Mouse (Mus musculus) lung, adult 2 months (tissue): Measurements from ENCODE around the gene Polr3gl. TPM values are rescaled to one million over a fixed set of nuclear protein-coding genes. Genes with fewer than 3 reads are reported as not detected.
A peak's percentile ranks its signal among the peaks of the same experiment; 100 is the strongest.

ENCODE experiments used
- DNase-seq: peaks from one replicate; pipeline ENCODE4 v3.0.0; 2022
- H3K4me1 ChIP-seq: fragments of 200-500 bp; 2 replicates; pipeline ENCODE4 v1.6.1; 2011; ENCODE audit warnings: low read length; ENCODE audit not compliant: control insufficient read depth, insufficient read depth
- H3K4me3 ChIP-seq: fragments of 200-500 bp; replicated peaks from 2 replicates; pipeline ENCODE3; 2011; ENCODE audit warnings: low read depth, mild to moderate bottlenecking, control low read depth, low read length; ENCODE audit errors: extremely low read depth
- CTCF ChIP-seq: fragments of 200-500 bp; IDR thresholded peaks from 2 replicates; pipeline ENCODE4 v1.5.1; 2011; ENCODE audit warnings: mild to moderate bottlenecking, low read length, control low read depth; ENCODE audit not compliant: insufficient read depth
- POLR2A ChIP-seq: fragments of 200-500 bp; IDR thresholded peaks from 2 replicates; pipeline ENCODE4 v1.6.1; 2011; ENCODE audit warnings: low read depth, mild to moderate bottlenecking, control low read depth, low read length, borderline replicate concordance; ENCODE audit errors: extremely low read depth
- WGBS: fragments of 180-500 bp; shearing (Covaris S2); methylation state at CpG from one replicate; pipeline ENCODE4 v1.1.7; 2018; 5-methylcytosine and 5-hydroxymethylcytosine counted together
- polyA plus RNA-seq: library from polyadenylated mRNA; depleted of rRNA; stranded (reverse); fragments of >200 nt; gene quantifications from 2 replicates; pipeline ENCODE4 v1.2.3, GENCODE M21; 2012

Gene Polr3gl
- polyA plus RNA-seq, 1 experiment: 21.3 TPM

- peak; percentile 84; the same call in 1 of the 2 replicates for TF ChIP-seq POLR2A
- no peak for TF ChIP-seq CTCF
- peak overlapping the region; percentile 94 for H3K4me3 ChIP-seq
- WGBS: 4% methylated on average over 12 of the region's 12 CpGs
- no peak for DNase-seq
- peaks cover 20% of the 10 kb centered on the region for H3K4me1 ChIP-seq
Observed at GRCm38 (mm10) chr3:96559398-96559910, 34.5 kb downstream of the Polr3gl start.

GRCm38 (mm10) chr3:96558668-96559196, 35.2 kb downstream of the Polr3gl start:
- H3K4me1 ChIP-seq: peaks cover 20% of the 10 kb centered on the region
- TF ChIP-seq POLR2A (peak; percentile 50; the same call in 1 of the 2 replicates), CTCF (no peak)
- DNase-seq: no peak
- H3K4me3 ChIP-seq: peak overlapping the region; percentile 94
- WGBS: 1% methylated on average over 10 of the region's 10 CpGs

GRCm38 (mm10) chr3:96558159-96558558, 35.8 kb downstream of the Polr3gl start:
- Histone ChIP-seq H3K4me1 (peaks cover 17% of the 10 kb centered on the region), H3K4me3 (peak overlapping the region; percentile 94)
- WGBS: 0% methylated on average over 17 of the region's 17 CpGs
- peak; percentile 65 for DNase-seq
- TF ChIP-seq POLR2A: peak; percentile 96
- TF ChIP-seq CTCF: no peak

GRCm38 (mm10) chr3:96557694-96558093, 36.3 kb downstream of the Polr3gl start, which contains the start of gene Txnip:
Gene Txnip, plus strand, starts transcription at chr3:96557957.
- peaks cover 17% of the 10 kb centered on the region for H3K4me1 ChIP-seq
- peak; percentile 100 for TF ChIP-seq POLR2A
- no peak for TF ChIP-seq CTCF
- peak; percentile 100 for DNase-seq
- WGBS: under 1% methylated on average over 26 of the region's 26 CpGs
- peak within 1 kb of the TSS; percentile 94 for H3K4me3 ChIP-seq

- Histone ChIP-seq H3K4me3 (peak overlapping the region; percentile 84), H3K4me1 (peaks cover 17% of the 10 kb centered on the region)
- no peak for DNase-seq
- WGBS: under 1% methylated on average over 22 of the region's 22 CpGs
- no peak for TF ChIP-seq CTCF
- TF ChIP-seq POLR2A: peak; percentile 45; the same call in 1 of the 2 replicates
Observed at GRCm38 (mm10) chr3:96556651-96557635, 37.0 kb downstream of the Polr3gl start.

GRCm38 (mm10) chr3:96555999-96556614, 37.9 kb downstream of the Polr3gl start:
- H3K4me3 ChIP-seq: peak overlapping the region; percentile 19
- DNase-seq: no peak
- 45% methylated on average over 15 of the region's 15 CpGs for WGBS
- TF ChIP-seq CTCF (no peak), POLR2A (no peak)
- peaks cover 20% of the 10 kb centered on the region for H3K4me1 ChIP-seq

GRCm38 (mm10) chr3:96555041-96555596, 38.9 kb downstream of the Polr3gl start:
- peak; percentile 83 for DNase-seq
- Histone ChIP-seq H3K4me1 (peaks cover 20% of the 10 kb centered on the region), H3K4me3 (no peak overlapping the region)
- 8% methylated on average over 12 of the region's 12 CpGs for WGBS
- no peak for TF ChIP-seq CTCF
- peak; percentile 40; the same call in 1 of the 2 replicates for TF ChIP-seq POLR2A

GRCm38 (mm10) chr3:96554251-96554650, 39.7 kb downstream of the Polr3gl start:
- H3K4me1 ChIP-seq: peaks cover 20% of the 10 kb centered on the region
- no peak for TF ChIP-seq CTCF
- TF ChIP-seq POLR2A: no peak
- 65% methylated on average over 6 of the region's 6 CpGs for WGBS
- no peak overlapping the region for H3K4me3 ChIP-seq
- no peak for DNase-seq

- TF ChIP-seq POLR2A: no peak
- TF ChIP-seq CTCF: no peak
- WGBS: 64% methylated on average over 6 of the region's 6 CpGs
Observed at GRCm38 (mm10) chr3:96553601-96554000, 40.4 kb downstream of the Polr3gl start.

More at GRCm38 (mm10) chr3:96553601-96554000, 40.4 kb downstream of the Polr3gl start:
- no peak for DNase-seq
- Histone ChIP-seq H3K4me3 (no peak overlapping the region), H3K4me1 (peaks cover 20% of the 10 kb centered on the region)
